Mouse (Mus musculus): Measurements from ENCODE around the gene Ost4.

Gene Ost4

DNA sequence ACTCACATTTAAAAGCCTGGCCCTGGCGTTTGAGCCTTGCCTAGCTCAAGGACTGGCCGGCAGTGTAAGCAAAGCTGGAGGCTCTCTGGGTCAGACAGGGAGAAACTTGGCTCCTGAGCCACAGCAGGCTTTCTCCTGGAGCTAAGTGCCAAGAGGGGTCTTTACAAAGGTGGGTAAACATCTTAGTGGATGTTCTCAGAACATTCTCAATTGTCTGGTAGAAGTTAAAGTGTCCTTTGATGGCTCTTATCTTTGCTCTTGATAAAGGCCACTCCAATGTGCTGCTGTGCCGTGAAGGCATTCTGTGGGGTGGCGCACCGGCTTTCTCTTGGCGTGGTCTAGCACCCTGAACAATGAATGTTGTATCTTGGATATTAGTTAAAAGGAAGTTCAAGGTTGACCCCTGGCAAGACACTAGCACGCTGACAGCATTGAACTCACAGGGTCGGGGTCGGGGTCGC is 15.0 kb upstream of the Ost4 start:
- DNase-seq = peak in 1 of 2 experiments; percentile 59

DNA sequence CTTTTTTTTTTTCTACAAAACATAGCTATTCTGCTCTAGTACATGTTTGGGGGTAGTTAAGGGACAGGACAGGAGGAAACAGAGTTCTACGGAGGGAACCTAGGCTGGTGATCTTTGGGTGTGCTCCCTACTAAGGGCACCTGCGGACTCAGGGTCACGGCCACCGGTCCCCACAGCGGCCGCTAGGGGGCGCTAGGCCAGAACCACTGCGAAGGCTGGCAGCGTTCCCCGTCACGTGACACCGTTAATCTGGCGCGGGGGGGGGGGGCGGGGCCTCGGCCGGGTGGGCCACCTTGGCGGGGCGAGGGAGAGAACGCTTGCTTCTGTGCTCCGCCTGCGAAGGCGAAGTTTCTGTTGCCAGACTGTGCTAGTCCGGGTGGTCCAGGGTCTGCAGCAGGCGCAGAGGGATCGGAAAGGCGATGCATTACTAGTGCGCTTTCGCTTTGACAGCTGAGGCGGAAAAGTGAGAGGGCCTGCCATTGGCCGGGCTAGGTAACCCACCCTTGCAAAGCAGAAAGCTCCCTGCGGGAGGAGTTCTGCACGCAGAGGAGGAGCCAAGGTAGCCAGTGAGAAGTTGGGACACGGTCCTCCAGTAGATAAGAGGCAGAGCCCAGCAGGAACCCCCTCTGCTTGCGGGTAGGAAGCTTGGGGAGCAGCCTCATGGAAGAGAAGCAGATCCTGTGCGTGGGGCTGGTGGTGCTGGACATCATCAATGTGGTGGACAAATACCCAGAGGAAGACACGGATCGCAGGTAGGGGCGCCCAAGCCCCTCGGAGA is 13.9 kb upstream of the Ost4 start, which contains the start of gene Khk:
Gene Khk, plus strand, starts transcription at position 176 of the 778 bp plus-strand sequence.
- peak; percentile 88 to 92 for DNase-seq

GRCm38 (mm10) chr5:30920621-30921020 is 13.0 kb upstream of the Ost4 start:
- peak in 1 of 2 experiments; percentile 55 for DNase-seq

DNA sequence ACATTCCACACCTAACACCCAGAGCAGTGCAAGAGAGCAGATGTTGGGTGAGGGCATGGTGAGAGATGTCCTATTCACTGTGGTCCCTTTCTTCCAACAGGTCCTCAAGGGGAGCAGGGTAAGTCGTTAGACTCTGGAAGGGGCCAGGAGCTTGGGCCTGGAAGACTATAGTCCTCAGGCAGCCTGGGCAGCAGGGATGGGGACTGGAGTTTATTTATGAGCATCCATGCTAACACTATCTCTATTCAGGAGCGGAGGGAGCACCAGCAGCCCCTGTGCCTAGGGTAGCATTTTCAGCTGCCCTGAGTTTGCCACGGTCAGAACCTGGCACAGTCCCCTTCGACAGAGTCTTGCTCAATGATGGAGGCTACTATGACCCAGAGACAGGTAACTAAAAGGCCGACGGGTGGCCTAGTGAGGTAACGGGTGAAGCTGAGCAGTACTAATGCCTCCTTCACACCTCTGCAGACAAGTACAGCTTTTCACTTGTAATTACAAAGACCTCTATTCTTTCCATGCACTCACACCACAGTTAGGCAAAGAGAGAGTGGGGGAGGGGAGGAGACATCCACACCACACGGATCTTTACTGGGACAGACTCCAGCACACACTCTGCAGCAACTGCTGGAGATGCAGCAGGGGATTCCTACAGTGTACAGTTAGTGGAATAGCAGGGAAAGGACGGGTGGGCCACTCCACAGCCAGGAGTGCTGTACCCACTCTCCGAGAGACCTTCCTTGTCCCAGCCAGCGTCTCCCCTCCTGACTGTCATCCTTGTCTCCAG is 12.4 kb upstream of the Ost4 start:
- DNase-seq = no peak

DNA sequence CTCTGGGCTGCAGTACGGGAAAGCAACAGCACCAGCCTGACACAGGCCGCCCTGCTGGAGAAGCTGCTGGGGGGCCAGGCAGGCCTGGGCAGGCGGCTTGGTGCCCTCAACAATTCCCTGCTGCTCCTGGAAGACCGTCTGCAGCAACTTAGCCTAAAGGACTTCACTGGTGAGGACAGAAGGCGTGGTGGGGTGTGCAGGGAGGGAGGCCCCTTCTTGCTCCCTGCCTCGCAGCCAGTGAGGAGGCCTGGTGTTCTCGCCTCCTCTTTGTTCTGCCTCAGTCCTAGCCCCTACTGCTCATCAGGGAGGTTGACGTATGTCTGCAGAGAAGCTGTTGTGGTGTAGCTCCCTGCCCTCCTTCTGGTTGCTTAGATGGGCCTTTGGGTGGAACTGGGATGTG is 11.1 kb upstream of the Ost4 start:
- DNase-seq = no peak

- DNase-seq = no peak
Measured at GRCm38 (mm10) chr5:30917891-30918670, 10.5 kb upstream of the Ost4 start.

GRCm38 (mm10) chr5:30917348-30917747 is 9.8 kb upstream of the Ost4 start:
- DNase-seq = no peak

- no peak for DNase-seq
Measured at GRCm38 (mm10) chr5:30916841-30917240, 9.3 kb upstream of the Ost4 start.

- peak; percentile 94 to 96 for DNase-seq
Measured at GRCm38 (mm10) chr5:30915974-30916433, 8.4 kb upstream of the Ost4 start.

GRCm38 (mm10) chr5:30915456-30915855 is 7.9 kb upstream of the Ost4 start:
- no peak for DNase-seq

DNA sequence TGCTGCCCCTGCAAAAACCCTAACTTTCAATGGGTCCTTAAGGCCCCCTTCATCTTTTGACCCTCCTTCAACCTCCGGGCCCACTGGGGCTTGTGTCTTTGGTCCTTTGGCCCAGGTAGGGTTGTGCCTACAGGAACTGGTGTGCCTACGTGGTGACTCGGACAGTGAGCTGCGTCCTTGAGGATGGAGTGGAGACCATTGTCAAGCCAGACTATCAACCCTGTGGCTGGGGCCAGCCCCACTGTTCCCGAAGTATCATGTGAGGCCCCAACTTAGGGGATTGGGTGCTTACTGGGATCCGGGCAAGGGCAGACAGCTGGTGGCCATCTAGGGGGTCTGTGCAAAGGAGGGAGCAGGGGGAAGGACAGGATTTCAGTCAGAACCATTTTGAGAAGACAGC is 7.3 kb upstream of the Ost4 start:
- DNase-seq = no peak

DNA sequence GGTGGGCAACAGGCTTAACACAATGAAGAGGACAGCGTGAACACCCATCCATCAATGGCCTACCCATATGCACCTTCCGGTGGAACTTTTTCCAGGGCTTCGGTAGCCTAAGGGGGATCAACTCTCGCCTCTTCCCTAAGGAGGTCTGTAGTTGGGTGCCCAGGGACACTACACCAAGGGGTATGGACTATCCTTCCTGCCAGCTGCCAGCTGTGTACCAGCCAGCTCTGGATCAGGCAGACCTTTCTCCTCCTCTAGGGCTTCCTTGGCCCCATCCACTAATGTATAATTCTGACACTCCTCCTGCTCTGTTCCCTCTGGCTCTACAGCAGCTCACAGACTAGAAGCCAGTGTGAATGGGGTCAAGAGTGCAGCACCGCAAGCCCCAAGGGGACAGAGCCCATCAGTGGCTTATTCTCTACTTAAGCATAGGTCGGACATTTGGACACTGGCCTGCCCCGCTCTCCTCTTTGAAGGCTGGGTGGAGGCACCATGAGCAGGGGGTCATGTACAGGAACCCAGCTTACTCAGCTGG is 6.6 kb upstream of the Ost4 start:
- no peak for DNase-seq

DNA sequence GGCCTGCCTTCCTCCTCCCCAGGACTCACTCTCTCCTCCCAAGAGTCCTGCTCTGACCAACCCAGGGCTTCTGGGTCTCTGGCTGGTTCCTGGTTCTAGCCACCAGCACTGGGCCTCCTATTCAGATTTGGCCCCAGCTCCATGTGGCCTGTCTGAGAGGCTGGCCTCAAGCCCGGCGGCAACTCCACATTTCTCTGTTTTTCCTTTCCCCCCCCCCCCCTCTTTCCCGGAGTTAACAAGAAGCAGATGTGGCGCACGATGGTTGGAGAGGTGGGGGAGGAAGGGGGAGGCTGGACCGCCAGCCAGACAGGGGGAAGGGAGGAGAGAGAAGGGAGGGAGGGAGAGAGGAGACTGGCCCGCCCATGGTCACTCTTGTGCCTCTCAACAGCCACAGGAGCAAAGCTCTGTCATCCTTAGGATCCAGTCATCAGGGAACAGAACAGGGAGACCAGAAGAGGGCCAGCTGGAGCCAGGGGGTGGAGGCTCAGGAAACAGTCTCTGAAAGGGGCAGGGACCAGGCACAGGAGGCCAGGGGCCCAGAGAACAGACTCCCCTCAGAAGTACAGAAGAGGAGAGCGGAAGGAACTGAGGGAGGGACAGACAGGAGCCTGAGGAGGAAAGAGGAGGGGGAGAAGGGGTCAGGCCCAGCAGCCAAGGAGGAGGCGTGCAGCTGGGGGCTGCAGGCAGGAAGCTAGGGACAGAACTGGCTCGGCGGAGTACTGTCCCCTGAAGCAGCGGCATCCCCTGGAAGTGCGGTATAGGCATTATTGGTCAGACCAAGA is 5.7 kb upstream of the Ost4 start, which contains the start of gene Emilin1:
Gene Emilin1, plus strand, starts transcription at position 343 of the 782 bp plus-strand sequence.
- DNase-seq = peak; percentile 65 to 78

DNA sequence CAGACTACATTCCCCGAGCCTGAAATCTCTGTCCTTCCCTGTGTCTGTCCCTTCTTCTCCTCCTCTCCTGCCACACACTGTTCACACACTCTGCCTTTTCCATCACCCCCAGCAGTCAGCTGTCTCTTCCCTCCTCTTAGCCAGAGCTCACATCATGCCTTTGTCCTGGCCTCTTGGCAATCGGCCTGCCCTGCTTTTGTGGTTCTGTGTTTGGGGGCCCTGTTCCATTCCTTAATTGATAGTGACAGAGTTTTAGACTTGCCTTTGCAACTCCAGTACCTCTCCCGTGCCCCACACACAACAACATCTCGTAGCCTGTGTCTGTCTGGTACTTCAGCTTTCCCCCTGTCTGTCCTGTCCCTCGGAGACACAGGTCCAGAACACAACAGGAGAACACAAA is 4.6 kb upstream of the Ost4 start:
- no peak for DNase-seq

- DNase-seq = no peak
Measured at GRCm38 (mm10) chr5:30910481-30910880, 2.9 kb upstream of the Ost4 start.

DNA sequence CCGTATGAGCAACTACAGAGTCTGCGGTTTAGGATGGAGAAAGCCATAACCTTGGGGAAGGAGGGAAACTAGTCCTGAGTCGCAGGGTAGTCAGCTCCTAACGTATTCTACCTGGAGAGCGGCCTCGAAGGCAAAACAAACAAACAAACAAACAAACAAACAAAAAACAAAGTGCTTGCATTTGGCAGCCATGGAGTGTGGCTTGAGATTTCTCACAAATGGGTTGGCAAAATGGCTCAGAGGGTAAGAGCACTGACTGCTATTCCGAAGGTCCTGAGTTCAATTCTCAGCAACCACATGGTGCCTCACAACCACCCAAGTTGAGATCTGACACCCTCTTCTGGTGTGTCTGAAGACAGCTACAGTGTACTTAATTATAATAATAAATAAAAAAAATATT is 2.3 kb upstream of the Ost4 start:
- no peak for DNase-seq

DNA sequence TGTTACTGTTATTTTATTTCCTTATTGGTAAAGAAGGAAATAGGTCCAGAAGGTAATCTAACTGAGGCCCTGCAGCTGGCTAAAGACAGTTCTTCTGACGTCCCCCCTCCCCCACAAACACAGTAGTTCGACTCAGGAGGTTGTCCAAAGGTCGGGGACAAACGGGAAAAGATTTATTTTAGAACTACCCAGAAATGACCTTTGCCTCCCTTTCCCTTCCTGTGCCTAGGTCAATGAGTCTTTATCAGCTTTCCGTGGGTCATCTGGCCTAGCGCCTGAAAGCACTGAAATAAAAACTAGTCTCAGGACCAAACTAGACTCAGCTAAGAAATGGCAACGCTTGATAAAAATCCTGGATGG is 1.7 kb upstream of the Ost4 start:
- DNase-seq = no peak

DNA sequence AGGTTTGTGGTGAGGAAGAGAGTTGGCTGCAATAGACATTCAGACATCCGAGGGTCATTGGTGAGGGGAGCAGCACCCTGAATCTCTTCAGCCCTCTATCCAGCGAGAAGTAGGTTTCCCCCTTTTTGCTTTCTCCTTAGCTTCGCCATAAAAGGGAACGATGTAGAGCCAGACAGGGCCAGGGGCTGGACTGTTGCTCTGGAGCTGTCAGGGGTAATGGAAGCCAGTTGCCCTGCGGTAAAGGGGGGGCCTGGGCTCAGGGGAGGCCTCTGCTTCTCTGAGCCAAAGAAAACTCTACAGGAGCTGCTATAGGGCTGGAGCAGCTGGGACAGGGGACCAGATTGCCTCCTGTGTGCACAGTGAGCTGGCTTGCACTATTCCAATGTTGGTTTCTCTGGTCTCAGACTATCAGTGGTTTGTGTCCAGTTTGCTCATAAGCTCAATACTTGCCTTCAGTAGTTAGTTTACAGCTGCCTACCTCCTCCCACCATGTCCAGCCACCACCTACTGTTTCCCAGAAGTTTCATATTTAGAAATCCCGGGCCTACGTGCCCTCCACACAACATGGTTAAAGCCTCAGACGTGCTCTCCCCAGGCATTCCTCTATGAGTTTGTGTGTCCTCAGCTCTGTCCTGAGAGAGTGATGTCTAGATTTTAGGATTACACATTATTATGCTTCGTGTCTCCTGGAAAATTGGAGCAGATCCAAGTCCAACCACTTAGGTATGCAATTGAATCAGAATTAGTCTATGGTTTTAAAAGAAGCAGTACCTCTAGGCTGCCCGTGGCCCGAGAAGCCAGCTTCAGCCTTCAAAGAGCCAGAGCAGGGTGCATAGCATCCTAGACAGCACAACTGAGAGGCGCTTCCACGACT is 1.1 kb upstream of the Ost4 start:
- no peak for DNase-seq

DNA sequence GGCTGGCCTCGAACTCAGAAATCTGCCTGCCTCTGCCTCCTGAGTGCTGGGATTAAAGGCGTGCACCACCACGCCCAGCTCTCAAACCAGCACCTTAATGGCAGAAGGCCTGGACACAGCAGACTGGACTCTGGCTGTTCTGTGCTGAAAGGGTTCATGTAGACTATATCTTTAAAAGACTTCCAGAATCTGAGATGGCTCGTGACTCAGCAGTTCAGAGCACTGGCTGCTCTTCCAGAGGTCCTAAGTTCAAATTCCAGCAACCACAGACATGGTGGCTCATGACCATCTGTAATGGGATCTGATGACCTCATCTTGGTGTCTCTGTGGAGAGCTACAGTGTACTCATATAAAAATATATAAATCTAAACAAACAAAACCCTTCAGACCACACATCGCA is 5.7 kb downstream of the Ost4 start:
- DNase-seq = no peak

DNA sequence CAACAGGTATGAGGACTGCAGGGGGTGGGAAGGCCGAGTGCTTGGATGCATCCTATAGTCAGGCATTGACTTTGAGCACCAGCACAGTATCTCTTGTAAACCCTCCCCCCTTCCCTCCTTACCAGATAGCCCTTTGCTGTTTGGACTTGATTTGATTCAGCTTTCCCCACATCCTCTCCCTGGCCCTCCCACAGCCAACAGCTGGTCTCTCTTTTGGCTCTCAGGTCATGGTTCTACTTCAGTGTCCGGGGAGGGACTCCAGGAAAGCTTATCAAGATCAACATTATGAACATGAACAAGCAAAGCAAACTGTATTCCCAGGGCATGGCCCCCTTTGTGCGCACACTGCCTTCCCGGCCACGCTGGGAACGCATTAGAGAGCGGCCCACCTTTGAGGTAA is 17.2 kb downstream of the Ost4 start:
- no peak for DNase-seq
